Mouse (Mus musculus): ENCODE measurements at regions not wholly inside any gene's neighbourhood (a gene's known extent, or its start where the extent isn't known, plus 50 kb on each side); places are given as distances from the start of the nearest gene placed in this dataset.

DNA sequence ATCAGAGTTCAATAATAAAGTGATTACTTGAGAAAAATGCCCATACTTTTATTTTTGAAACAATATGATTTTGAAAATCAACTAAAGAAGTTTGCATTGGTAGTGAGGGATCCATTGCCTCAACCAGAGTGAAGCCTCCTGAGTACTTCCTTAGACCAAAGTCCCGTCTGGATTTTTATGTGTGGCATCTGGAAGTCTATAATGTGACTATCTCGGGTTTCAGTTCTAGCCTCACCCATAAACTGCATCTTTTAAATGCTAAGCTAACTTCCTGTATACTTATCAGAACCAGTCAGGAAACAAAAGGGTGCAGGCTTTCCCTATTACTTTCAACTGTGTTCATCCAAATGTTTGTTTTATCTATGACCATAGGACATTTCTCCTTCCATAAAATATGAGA is 178.8 kb downstream of the Spry2 start:
- ATAC-seq (ENCODE audit: insufficient number of reproducible peaks, low FRiP score), result no peak
- Histone ChIP-seq H3K4me3 (no peak overlapping the region), H3K4me1 (replicated peaks) (no peaks in the 10 kb centered on the region), H3K27me3 (replicated peaks) (no peaks in the 10 kb centered on the region), H3K9ac (no peak overlapping the region), H3K27ac (ENCODE audit: poor library complexity, severe bottlenecking) (no peak overlapping the region), H3K9me3 (replicated peaks) (no peaks in the 10 kb centered on the region), H3K36me3 (no peaks in the 10 kb centered on the region), H3K4me2 (no peak overlapping the region)
- WGBS, result 55% methylated on average over 2 of the region's 2 CpGs

DNA sequence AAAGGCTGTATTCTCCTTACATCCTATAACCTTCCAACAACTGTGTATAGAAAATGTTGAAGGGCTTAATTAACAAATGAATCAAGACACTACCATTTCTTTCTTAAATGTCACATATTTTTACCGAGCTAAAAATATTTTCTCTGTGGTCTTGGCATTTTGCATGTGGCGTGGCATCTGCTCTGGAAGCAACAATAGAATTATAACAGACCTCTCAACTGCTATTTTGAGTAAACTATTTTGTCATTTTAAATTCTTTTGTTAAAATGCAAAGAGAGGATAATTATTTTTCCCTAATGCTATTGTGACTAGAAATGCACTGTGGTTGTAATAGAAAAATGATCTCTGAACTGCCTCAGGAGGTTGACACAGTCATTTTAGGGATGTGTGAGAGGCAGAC is 187.9 kb downstream of the Spry2 start:
- no peak overlapping the region for H3K4me3 ChIP-seq
- H3K9ac ChIP-seq, result no peak overlapping the region
- 82% methylated on average over 2 of the region's 2 CpGs for WGBS
- no peak for ATAC-seq (ENCODE audit: insufficient number of reproducible peaks, low FRiP score)
- H3K27ac ChIP-seq (ENCODE audit: poor library complexity, severe bottlenecking), result no peak overlapping the region
- H3K36me3 ChIP-seq, result no peaks in the 10 kb centered on the region
- H3K9me3 ChIP-seq (replicated peaks), result no peaks in the 10 kb centered on the region
- no peaks in the 10 kb centered on the region for H3K27me3 ChIP-seq (replicated peaks)
- H3K4me2 ChIP-seq, result no peak overlapping the region
- no peaks in the 10 kb centered on the region for H3K4me1 ChIP-seq (replicated peaks)

DNA sequence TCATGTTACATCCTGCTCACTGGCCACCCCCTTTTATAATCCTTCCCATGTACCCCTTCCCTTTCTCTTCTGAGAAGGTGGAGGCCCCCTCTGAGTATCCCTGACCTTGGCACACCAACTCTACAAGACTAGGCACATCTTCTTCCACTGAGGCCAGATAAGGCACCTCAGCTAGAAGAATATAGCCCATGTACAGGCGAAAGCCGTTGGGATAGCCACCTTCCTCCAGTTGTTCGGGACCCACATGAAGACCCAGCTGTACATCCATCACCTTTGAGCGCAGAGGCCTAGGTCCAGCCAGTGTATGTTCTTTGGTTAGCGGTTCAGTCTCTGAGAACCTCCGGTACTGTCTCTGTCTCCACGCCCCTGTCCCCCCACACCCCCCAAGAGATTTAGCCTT is 189.9 kb downstream of the Spry2 start:
- Histone ChIP-seq H3K9me3 (replicated peaks) (no peaks in the 10 kb centered on the region), H3K36me3 (no peaks in the 10 kb centered on the region), H3K4me1 (replicated peaks) (no peaks in the 10 kb centered on the region), H3K4me3 (no peak overlapping the region), H3K9ac (no peak overlapping the region), H3K27ac (ENCODE audit: poor library complexity, severe bottlenecking) (no peak overlapping the region), H3K27me3 (replicated peaks) (no peaks in the 10 kb centered on the region), H3K4me2 (no peak overlapping the region)
- no peak for ATAC-seq (ENCODE audit: insufficient number of reproducible peaks, low FRiP score)
- WGBS, result 91% methylated on average over 7 of the region's 7 CpGs

DNA sequence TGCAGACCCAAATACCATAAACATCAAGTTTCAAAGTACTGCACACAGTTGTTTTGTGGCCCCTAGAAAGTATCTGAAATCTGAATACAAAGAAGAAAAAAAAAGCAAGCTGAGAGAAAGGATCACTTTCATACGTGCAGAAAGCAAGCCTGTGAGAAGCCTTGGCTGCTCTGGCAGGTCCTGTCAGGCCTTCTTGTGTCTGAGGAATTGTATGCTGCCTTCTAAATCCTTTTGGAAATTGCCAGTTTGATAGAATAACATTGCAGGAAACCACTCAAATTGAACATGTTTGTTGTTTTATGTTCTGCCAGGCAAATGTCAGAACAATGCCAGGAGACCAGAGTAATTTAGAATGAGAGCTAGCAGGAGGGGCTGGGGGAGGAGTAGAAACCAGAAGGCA is 198.0 kb downstream of the Spry2 start:
- Histone ChIP-seq H3K36me3 (no peaks in the 10 kb centered on the region), H3K27ac (ENCODE audit: poor library complexity, severe bottlenecking) (no peak overlapping the region), H3K4me1 (replicated peaks) (no peaks in the 10 kb centered on the region), H3K4me3 (no peak overlapping the region), H3K4me2 (no peak overlapping the region), H3K9me3 (replicated peaks) (no peaks in the 10 kb centered on the region), H3K9ac (no peak overlapping the region), H3K27me3 (replicated peaks) (no peaks in the 10 kb centered on the region)
- 56% methylated on average over 1 of the region's 1 CpGs for WGBS
- no peak for ATAC-seq (ENCODE audit: insufficient number of reproducible peaks, low FRiP score)

DNA sequence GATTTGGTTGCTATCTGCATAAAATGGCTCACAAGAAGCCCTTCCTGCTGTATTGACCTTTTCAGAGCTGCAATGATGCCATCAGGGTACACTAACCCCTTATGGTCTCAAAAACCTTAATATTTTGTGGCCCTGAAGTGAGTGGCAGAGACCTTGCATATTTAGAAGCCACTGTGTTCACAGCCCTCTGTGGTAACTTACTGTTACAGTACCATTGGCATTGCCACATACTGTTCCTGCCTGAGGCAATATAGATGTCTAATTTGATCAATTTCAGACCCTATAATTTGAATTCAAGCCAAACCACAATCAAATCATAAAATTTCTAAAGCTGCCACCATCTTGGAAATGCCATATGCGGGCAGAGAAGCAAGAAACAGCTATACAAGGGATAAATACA is 198.5 kb downstream of the Spry2 start:
- ATAC-seq (ENCODE audit: insufficient number of reproducible peaks, low FRiP score), result no peak
- no peaks in the 10 kb centered on the region for H3K4me1 ChIP-seq (replicated peaks)
- H3K36me3 ChIP-seq, result no peaks in the 10 kb centered on the region
- H3K4me3 ChIP-seq, result no peak overlapping the region
- H3K27me3 ChIP-seq (replicated peaks), result no peaks in the 10 kb centered on the region
- no peak overlapping the region for H3K4me2 ChIP-seq
- H3K9ac ChIP-seq, result no peak overlapping the region
- H3K9me3 ChIP-seq (replicated peaks), result no peaks in the 10 kb centered on the region
- 81% methylated on average over 1 of the region's 1 CpGs for WGBS
- no peak overlapping the region for H3K27ac ChIP-seq (ENCODE audit: poor library complexity, severe bottlenecking)

DNA sequence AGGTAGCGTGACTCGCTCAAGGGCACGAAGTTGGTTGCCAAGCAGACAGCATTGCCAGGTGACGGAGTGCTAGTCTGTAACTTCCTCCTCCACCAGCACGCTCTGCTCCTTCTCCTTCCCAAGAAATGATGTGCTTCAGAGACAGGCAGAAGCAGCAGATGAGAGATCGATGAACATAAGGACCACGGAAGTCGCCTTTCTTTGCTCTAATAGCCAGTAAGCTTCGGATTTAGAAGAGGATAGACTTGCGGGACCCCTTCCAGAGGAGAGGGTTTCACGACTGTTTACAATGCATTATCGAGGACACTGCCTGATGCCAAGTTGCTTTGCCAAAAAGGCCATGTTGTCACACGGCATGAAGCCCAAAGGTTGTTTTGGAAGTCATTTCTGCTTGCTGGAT is 199.2 kb downstream of the Spry2 start:
- Histone ChIP-seq H3K4me2 (no peak overlapping the region), H3K4me1 (replicated peaks) (no peaks in the 10 kb centered on the region), H3K27me3 (replicated peaks) (no peaks in the 10 kb centered on the region), H3K27ac (ENCODE audit: poor library complexity, severe bottlenecking) (no peak overlapping the region), H3K9me3 (replicated peaks) (no peaks in the 10 kb centered on the region), H3K4me3 (no peak overlapping the region), H3K36me3 (no peaks in the 10 kb centered on the region), H3K9ac (no peak overlapping the region)
- WGBS, result 84% methylated on average over 13 of the region's 13 CpGs
- ATAC-seq (ENCODE audit: insufficient number of reproducible peaks, low FRiP score), result no peak

DNA sequence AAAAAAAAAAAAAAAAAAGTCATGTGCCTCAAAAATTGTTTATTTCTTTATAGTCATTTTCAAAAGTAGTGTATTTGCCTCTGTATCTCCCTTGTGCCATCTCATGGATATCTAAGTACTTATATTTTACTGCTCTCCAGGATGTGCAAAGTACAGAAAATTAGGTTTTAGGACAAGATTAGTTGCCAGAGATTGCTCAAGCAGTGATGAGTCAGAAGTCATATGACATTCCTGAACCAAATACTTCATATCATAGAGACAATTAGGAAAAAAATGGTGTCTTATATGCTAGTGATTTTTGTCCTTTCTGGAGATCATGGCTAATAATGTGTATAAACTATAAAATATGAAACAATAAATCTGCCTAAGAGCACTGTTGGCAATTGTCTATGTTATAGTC is 201.7 kb downstream of the Spry2 start:
- no peaks in the 10 kb centered on the region for H3K9me3 ChIP-seq (replicated peaks)
- no peak overlapping the region for H3K9ac ChIP-seq
- H3K4me2 ChIP-seq, result no peak overlapping the region
- no peaks in the 10 kb centered on the region for H3K4me1 ChIP-seq (replicated peaks)
- no peak overlapping the region for H3K27ac ChIP-seq (ENCODE audit: poor library complexity, severe bottlenecking)
- no peaks in the 10 kb centered on the region for H3K36me3 ChIP-seq
- ATAC-seq (ENCODE audit: insufficient number of reproducible peaks, low FRiP score), result no peak
- H3K4me3 ChIP-seq, result no peak overlapping the region
- H3K27me3 ChIP-seq (replicated peaks), result no peaks in the 10 kb centered on the region

DNA sequence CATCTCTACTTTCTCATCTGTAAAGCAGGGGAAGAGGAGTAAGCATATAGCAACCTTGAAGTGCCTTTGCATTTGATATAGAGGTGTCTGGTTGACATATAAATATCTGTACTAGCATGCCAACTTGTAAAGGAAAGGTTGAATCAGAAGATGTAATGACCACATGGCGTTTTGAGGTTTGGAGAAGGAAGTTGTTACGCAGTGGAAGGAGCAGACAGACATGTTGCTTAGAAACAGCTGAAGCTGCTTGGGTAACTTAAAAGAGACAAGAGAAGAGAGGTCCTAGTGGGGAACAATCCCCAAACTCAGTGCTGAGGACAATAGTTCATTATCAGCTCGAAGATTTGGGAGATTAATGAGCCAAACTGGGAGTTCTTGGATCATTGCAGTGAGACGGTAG is 202.9 kb downstream of the Spry2 start:
- no peaks in the 10 kb centered on the region for H3K4me1 ChIP-seq (replicated peaks)
- 75% methylated on average over 4 of the region's 4 CpGs for WGBS
- no peaks in the 10 kb centered on the region for H3K27me3 ChIP-seq (replicated peaks)
- H3K9ac ChIP-seq, result no peak overlapping the region
- no peak overlapping the region for H3K27ac ChIP-seq (ENCODE audit: poor library complexity, severe bottlenecking)
- ATAC-seq (ENCODE audit: insufficient number of reproducible peaks, low FRiP score), result no peak
- H3K9me3 ChIP-seq (replicated peaks), result no peaks in the 10 kb centered on the region
- no peak overlapping the region for H3K4me3 ChIP-seq
- H3K4me2 ChIP-seq, result no peak overlapping the region
- no peaks in the 10 kb centered on the region for H3K36me3 ChIP-seq

DNA sequence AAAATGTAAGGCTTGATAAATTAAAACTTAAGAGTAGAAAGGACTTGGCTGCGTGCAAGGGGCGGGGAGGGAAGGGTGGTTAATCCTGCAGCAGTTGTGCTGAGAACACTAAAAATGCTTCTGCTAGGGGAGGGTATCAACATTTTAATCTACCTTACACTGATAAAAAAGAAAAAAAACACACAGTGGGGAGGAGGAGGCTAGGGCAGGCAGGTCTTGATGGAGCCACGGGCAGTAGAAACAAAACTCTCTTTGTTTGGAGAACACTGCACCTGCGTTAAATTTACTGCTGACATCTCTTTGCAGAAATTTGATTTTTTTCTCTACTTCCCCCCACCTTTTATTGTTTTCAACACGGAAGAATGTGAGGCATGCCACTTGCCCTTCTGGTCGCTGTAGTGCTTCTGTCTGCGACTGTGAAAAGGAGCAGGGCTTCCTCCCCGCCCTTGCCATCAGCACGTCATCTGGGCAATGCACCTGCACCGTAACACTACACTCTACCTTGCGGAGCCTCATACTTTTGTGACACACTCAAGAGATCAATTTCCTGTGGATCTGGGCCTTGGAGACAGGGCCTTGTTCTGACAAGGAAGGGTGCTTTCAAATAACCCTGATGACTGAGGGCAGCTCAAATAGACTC is 211.7 kb downstream of the Spry2 start:
- H3K27me3 ChIP-seq (replicated peaks), result no peaks in the 10 kb centered on the region
- no peaks in the 10 kb centered on the region for H3K9me3 ChIP-seq (replicated peaks)
- no peak for ATAC-seq (ENCODE audit: insufficient number of reproducible peaks, low FRiP score)
- no peak overlapping the region for H3K4me3 ChIP-seq
- no peak overlapping the region for H3K27ac ChIP-seq (ENCODE audit: poor library complexity, severe bottlenecking)
- no peak overlapping the region for H3K9ac ChIP-seq
- no peaks in the 10 kb centered on the region for H3K36me3 ChIP-seq
- H3K4me1 ChIP-seq (replicated peaks), result no peaks in the 10 kb centered on the region
- peak overlapping the region; percentile 6; the same call in 1 of the 2 replicates for H3K4me2 ChIP-seq
- 39% methylated on average over 11 of the region's 11 CpGs for WGBS

DNA sequence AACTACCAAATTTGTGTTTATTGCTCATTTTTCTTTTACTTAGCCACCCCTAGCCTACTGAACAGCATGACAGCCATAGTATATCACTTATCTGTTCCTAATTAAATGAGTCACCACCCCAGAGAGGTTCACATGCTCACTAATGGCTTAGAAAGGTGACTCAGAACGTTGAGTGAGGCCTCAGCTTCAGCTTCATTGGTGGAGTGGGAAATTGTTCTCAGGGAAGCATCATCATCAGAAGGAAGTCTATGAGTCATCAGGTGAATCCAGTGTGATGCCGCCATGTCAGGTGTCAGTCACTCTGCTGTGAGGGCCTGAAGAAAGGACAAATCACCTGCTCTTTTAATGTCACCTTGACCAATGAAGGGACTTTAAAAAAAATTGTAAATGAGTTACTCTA is 212.3 kb downstream of the Spry2 start:
- no peaks in the 10 kb centered on the region for H3K4me1 ChIP-seq (replicated peaks)
- no peak overlapping the region for H3K9ac ChIP-seq
- H3K9me3 ChIP-seq (replicated peaks), result no peaks in the 10 kb centered on the region
- no peaks in the 10 kb centered on the region for H3K36me3 ChIP-seq
- H3K27me3 ChIP-seq (replicated peaks), result no peaks in the 10 kb centered on the region
- H3K4me3 ChIP-seq, result no peak overlapping the region
- no peak overlapping the region for H3K4me2 ChIP-seq
- ATAC-seq (ENCODE audit: insufficient number of reproducible peaks, low FRiP score), result no peak
- WGBS, result 63% methylated on average over 2 of the region's 2 CpGs
- no peak overlapping the region for H3K27ac ChIP-seq (ENCODE audit: poor library complexity, severe bottlenecking)

DNA sequence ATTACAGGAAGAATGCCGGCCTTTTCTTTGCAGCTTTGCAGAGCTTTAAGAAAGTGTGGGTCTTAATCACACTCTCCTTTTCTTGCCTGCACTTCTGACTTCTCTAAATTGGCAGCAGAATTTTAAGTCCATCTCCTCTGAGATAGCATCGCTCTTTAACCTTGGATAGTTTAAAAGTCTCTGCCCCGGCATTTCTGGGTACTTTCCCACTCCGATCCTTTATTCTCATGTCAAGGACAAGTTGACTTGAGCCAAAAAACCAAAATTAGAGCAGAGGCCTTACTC is 220.0 kb downstream of the Spry2 start:
- ATAC-seq (ENCODE audit: insufficient number of reproducible peaks, low FRiP score), result no peak
- 11% methylated on average over 4 of the region's 4 CpGs for WGBS
- Histone ChIP-seq H3K9me3 (replicated peaks) (no peaks in the 10 kb centered on the region), H3K4me3 (no peak overlapping the region), H3K4me2 (peak overlapping the region; percentile 59), H3K4me1 (replicated peaks) (peaks cover 8% of the 10 kb centered on the region; the same call in 1 of the 2 replicates), H3K27me3 (replicated peaks) (no peaks in the 10 kb centered on the region), H3K9ac (no peak overlapping the region), H3K36me3 (no peaks in the 10 kb centered on the region), H3K27ac (ENCODE audit: poor library complexity, severe bottlenecking) (peak overlapping the region; percentile 47; the same call in 1 of the 2 replicates)

DNA sequence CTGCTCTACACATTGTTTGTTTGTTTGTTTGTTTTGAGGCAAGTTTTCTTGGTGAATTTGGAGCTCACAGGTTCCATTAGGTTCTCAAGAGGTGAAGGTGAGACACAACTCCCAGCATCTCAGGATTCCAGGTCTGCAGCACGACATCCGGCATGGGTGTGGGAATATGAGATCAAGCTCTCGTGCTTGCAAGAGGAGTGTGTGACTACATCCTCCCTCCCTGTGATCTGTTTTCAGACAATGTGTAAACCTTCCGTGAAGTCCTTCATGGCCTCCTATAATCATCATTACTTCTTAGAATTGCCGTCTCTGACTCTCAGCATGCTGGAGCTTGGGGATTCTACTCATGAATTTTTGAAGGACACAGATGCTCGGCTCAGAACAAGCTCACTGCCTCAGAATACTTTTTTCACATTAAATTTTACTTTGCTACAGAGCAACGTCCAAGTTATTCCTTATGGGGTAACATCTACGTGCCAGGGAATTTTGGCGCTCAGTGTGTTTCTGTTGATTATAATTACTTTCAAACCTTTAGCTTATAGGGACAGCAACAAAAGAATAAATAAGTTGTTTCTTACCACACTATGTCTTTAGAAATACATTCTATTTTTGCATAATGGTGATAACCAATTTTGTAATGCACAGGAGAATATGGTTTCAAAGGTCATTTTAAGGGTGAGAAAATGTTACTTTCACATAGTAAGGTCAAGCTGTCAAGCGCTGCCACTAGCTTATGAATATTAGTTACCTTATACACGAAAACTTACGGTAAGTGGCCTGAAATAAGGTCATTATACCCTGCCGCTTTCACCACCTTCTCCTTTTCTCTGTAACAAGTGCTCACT is 220.6 kb downstream of the Spry2 start:
- Histone ChIP-seq H3K9ac (no peak overlapping the region), H3K4me1 (replicated peaks) (peaks cover 8% of the 10 kb centered on the region; the same call in 1 of the 2 replicates), H3K9me3 (replicated peaks) (peaks cover 2% of the 10 kb centered on the region; the same call in 1 of the 2 replicates), H3K27ac (ENCODE audit: poor library complexity, severe bottlenecking) (0 out of 2 replicates have a peak overlapping the region, but pooled peaks have one; percentile 47), H3K27me3 (replicated peaks) (no peaks in the 10 kb centered on the region), H3K4me2 (peak overlapping the region; percentile 59), H3K36me3 (no peaks in the 10 kb centered on the region), H3K4me3 (no peak overlapping the region)
- no peak for ATAC-seq (ENCODE audit: insufficient number of reproducible peaks, low FRiP score)
- WGBS, result 47% methylated on average over 13 of the region's 13 CpGs
